Mouse (Mus musculus): ENCODE measurements around the gene Cep95.

DNA sequence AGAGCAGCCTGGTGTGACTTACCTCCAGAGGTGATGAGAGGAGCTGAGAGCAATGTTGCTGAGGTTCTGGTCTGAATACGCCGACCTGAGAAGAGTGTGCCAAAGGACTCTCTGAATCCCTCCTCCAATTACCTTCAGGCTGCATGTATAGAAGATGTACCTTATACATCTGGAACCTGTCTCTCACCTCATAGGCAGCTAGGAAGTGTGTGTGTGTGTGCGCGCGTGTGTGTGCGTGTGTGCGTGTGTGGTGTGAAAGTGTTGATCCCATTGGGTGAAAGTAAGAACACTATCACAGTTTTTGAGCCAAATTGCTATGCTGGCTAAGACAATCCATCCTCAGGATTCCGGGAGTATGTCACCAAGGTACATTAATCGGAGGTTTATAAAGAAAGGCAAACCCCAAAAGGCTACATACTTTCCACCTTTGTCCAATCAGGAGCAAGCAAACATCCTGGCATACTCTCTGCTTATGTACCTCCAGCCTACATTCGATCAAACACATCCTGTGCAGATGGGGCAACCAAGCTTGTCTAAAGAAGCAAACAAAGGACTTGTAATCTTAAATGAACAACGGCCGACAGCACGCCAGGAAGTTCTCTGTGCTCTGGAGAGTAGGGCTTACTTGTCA is 38.8 kb upstream of the Cep95 start, which contains the start of gene Pecam1:
- TF ChIP-seq CTCF (IDR thresholded peaks at IDR 0.05) (no peak), POLR2A (IDR thresholded peaks at IDR 0.05; ENCODE audit: insufficient read depth, low read depth, low read length) (no peak)
